ENCODE assay signal across 26 mouse cellular contexts in genomic region chr5:77576881-77577280, GRCm38 (mm10).
"Had no signal": no experiment of that assay in that cellular context is flagged by ENCODE, and none has a peak within 500 bp of the region (broad histone marks: within the 10 kb centered on the region; RNA-seq: fewer than 3 reads in every experiment).

No protein-coding gene starts in this region.

- H3K4me2 ChIP-seq: embryonic facial prominence, embryonic 12.5 days; embryonic facial prominence, embryonic 13.5 days; embryonic facial prominence, embryonic 15.5 days; forebrain, embryonic 12.5 days; forebrain, embryonic 13.5 days; forebrain, embryonic 15.5 days; heart, embryonic 11.5 days had no signal

- H3K36me3 ChIP-seq: embryonic facial prominence, embryonic 10.5 days; embryonic facial prominence, embryonic 12.5 days; embryonic facial prominence, embryonic 13.5 days; embryonic facial prominence, embryonic 15.5 days; forebrain, embryonic 10.5 days; forebrain, embryonic 12.5 days; forebrain, embryonic 15.5 days; heart, embryonic 10.5 days had no signal

- H3K27ac ChIP-seq: embryonic facial prominence, embryonic 10.5 days; embryonic facial prominence, embryonic 12.5 days; embryonic facial prominence, embryonic 13.5 days; embryonic facial prominence, embryonic 15.5 days; forebrain, embryonic 10.5 days; forebrain, embryonic 12.5 days; forebrain, embryonic 13.5 days; forebrain, embryonic 15.5 days; gastrocnemius, adult 2 months; heart, adult 2 months; heart, embryonic 10.5 days had no signal

- ATAC-seq: forebrain, embryonic 13.5 days; forebrain, embryonic 14.5 days; forebrain, embryonic 15.5 days; forebrain, embryonic 16.5 days; forebrain, postnatal 0 days had no signal

- H3K4me3 ChIP-seq: embryonic facial prominence, embryonic 10.5 days; embryonic facial prominence, embryonic 12.5 days; embryonic facial prominence, embryonic 13.5 days; embryonic facial prominence, embryonic 15.5 days; erythroblast, embryonic 14.5 days; forebrain, embryonic 10.5 days; forebrain, embryonic 12.5 days; forebrain, embryonic 13.5 days; forebrain, embryonic 15.5 days; gastrocnemius, adult 2 months; heart, adult 2 months; heart, embryonic 10.5 days had no signal

- H3K9me3 ChIP-seq: embryonic facial prominence, embryonic 10.5 days; embryonic facial prominence, embryonic 12.5 days; embryonic facial prominence, embryonic 13.5 days; embryonic facial prominence, embryonic 15.5 days; forebrain, embryonic 10.5 days; forebrain, embryonic 12.5 days; forebrain, embryonic 13.5 days; forebrain, embryonic 15.5 days; heart, embryonic 10.5 days had no signal

- DNase-seq: cerebellum, adult 18-20 months; cerebellum, adult 8-10 months; cerebellum, adult 9-11 months; cerebellum, postnatal 36 days; embryo, embryonic 11 days; forebrain, postnatal 0 days; gastrocnemius, adult 2 months; gastrocnemius, postnatal 10 days; gastrocnemius, postnatal 14 days; gastrocnemius, postnatal 25 days; gastrocnemius, postnatal 36 days; heart, adult 18-20 months; heart, adult 2 months had no signal

- H3K27me3 ChIP-seq: embryonic facial prominence, embryonic 12.5 days; embryonic facial prominence, embryonic 13.5 days; embryonic facial prominence, embryonic 15.5 days had no signal

- H3K9ac ChIP-seq: embryonic facial prominence, embryonic 12.5 days; embryonic facial prominence, embryonic 13.5 days; embryonic facial prominence, embryonic 15.5 days; forebrain, embryonic 12.5 days; forebrain, embryonic 13.5 days; forebrain, embryonic 15.5 days; forebrain, postnatal 0 days had no signal
